Mouse (Mus musculus) bone marrow macrophage, adult 2 months (primary cell): ENCODE results near the gene AA986860. TPM values are rescaled to one million over a fixed set of nuclear protein-coding genes. Genes with fewer than 3 reads are reported as not detected.

ENCODE experiments used
- H3K27ac ChIP-seq: 2 replicates; pipeline ENCODE4 v1.5.1; 2012; ENCODE audit warnings: low read depth, low read length; ENCODE audit not compliant: insufficient read depth
- H3K4me1 ChIP-seq: 2 replicates; pipeline ENCODE4 v1.6.1; 2012; ENCODE audit warnings: low read length; ENCODE audit not compliant: control insufficient read depth, insufficient read depth
- H3K4me3 ChIP-seq: 2 replicates; pipeline ENCODE4 v1.5.1; 2012; ENCODE audit warnings: mild to moderate bottlenecking, low read length, moderate library complexity; ENCODE audit not compliant: insufficient read depth
- CTCF ChIP-seq: IDR thresholded peaks from 2 replicates; pipeline ENCODE4 v1.5.1; 2012; ENCODE audit warnings: low read depth, mild to moderate bottlenecking, low read length, moderate library complexity
- POLR2A ChIP-seq: IDR thresholded peaks from 2 replicates; pipeline ENCODE4 v1.6.1; 2012; ENCODE audit warnings: mild to moderate bottlenecking, low read depth, low read length, borderline replicate concordance
- polyA plus RNA-seq: library from polyadenylated mRNA; stranded (reverse); fragments of >200 nt; gene quantifications from 2 replicates; pipeline ENCODE4 v1.2.4, GENCODE M21; 2012; ENCODE audit not compliant: missing spikeins, insufficient read depth, insufficient read length

Gene AA986860
- polyA plus RNA-seq, 1 experiment, result 0.66 TPM

DNA sequence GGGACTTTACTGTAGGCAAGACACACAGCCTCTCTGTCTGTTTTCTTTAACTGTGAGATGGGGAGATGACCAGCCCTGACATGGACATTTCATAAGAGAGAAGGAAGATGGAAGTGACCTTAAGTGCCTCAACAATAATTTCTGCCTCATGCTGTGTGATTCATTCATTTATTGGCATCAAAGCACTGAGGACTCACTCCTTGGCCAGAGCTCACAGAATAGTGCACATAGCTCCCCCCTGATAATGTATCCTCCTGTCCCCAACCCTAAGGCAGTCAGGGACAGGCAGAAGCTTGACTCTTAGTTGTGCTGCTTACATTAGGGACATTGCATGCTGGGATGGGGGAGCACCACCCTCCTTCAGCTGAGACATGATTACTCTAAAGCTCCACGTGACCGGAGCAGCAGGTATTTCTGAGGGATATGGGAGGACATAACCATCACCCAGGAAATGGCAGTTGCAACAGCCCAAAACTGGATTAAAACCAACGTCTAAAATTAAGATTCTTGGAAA, 39.3 kb downstream of the AA986860 start:
- Histone ChIP-seq H3K4me1 (no peaks in the 10 kb centered on the region), H3K27ac (no peak overlapping the region)
- TF ChIP-seq POLR2A (no peak), CTCF (no peak)

DNA sequence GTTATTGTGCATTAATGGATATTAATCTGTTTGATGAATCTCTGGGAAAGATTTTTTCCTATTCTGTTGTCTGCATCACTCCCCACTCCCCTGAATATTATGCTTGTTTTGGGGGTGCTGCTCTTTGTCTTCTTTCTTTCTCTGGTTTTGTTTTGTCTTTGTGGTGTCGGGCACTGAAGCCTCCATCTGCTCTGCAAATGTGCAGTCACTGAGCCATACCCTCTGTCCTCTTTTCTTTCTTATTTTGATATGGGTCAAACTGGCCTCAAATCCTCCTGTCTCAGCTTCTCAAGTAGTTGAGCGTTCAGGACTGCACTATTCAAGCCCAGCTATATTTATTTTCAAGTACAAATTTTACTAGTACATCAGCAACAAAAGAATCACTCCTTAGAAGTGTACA, 43.5 kb downstream of the AA986860 start:
- no peak for TF ChIP-seq POLR2A
- no peak for TF ChIP-seq CTCF
- no peak overlapping the region for H3K27ac ChIP-seq
- H3K4me1 ChIP-seq, result no peaks in the 10 kb centered on the region
- H3K4me3 ChIP-seq, result no peak overlapping the region

More for the DNA sequence above, 39.3 kb downstream of the AA986860 start:
- H3K4me3 ChIP-seq, result no peak overlapping the region

DNA sequence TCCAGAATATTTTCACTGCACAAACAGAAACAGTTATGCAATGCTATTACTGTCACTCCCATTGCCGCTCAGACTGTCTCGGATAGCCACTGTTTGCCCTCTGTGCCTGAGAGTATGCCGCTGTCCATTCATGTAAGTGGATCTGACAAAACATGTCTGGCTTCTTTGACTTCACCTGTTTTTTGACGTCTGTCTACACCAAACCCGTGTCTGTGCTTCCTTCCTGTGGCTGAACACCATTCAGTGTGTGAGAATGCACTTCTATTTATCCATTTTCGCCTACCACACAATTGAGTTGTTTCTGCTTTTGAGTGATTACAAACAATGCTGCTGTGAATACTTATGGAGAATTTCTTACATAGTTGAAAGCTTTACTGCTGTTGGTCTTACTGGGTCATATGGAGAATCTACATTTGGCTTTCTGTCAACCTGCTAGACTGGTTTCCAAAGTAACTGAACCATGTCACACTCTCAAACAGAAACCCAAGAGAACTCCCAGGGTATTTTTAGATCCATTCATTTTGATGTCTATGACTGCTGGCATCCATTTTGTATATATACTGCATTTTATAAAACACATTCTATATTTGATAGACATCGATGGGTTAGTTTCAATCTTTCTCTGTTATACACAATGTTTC, 44.0 kb downstream of the AA986860 start:
- Histone ChIP-seq H3K4me3 (no peak overlapping the region), H3K27ac (no peak overlapping the region), H3K4me1 (no peaks in the 10 kb centered on the region)
- TF ChIP-seq CTCF, result no peak

DNA sequence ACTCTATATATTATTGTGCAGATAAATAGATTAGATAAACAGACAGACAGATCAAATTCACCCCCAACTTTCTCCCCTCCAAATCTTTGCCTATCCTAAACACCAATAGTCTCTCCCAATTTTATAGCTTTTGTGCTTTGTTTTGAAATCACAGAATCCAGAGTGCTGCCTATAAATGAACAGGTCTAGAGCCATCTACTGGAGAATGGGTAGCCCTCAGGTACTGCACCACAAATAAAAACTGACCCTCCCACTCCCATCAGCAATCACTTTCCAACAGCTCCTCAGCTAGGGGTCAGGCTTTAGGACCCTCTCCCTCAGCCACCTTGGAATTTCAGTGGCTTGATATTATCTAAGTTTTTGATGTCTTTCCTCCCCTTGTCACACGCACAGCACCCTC, 44.9 kb downstream of the AA986860 start:
- H3K4me3 ChIP-seq, result no peak overlapping the region
- no peak for TF ChIP-seq CTCF
- no peak for TF ChIP-seq POLR2A
- H3K27ac ChIP-seq, result no peak overlapping the region
- H3K4me1 ChIP-seq, result no peaks in the 10 kb centered on the region

- TF ChIP-seq CTCF (no peak), POLR2A (no peak)
- no peaks in the 10 kb centered on the region for H3K4me1 ChIP-seq
- no peak overlapping the region for H3K27ac ChIP-seq
- no peak overlapping the region for H3K4me3 ChIP-seq
Observed at GRCm38 (mm10) chr1:130779867-130780266, 48.1 kb downstream of the AA986860 start.

DNA sequence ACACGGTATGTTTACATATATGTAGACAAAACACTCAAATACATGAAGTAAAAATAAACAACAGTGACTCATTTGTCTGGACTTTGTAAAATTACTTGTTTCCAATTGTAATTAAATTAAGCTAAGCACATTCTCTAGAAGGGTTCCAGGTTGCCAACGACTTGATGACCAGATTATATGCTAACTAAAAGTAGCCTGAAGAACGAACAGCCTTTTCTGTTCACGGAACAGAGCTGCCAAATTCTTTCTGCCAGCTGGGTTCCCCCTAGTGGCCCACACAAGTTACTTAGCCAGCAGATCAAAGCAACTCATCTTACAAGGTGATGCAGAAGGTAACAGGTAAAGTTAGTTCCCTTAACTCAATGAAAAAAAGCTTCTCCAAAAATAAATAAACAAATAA, 52.3 kb downstream of the AA986860 start:
- no peaks in the 10 kb centered on the region for H3K4me1 ChIP-seq
- H3K4me3 ChIP-seq, result no peak overlapping the region
- TF ChIP-seq CTCF, result no peak
- TF ChIP-seq POLR2A, result no peak

GRCm38 (mm10) chr1:130787001-130787400, 55.2 kb downstream of the AA986860 start:
- Histone ChIP-seq H3K27ac (no peak overlapping the region), H3K4me3 (no peak overlapping the region), H3K4me1 (no peaks in the 10 kb centered on the region)
- TF ChIP-seq POLR2A (no peak), CTCF (no peak)

More for the DNA sequence above, 52.3 kb downstream of the AA986860 start:
- H3K27ac ChIP-seq, result no peak overlapping the region

- Histone ChIP-seq H3K4me1 (no peaks in the 10 kb centered on the region), H3K4me3 (no peak overlapping the region), H3K27ac (no peak overlapping the region)
- TF ChIP-seq CTCF (no peak), POLR2A (no peak)
Observed at GRCm38 (mm10) chr1:130789512-130790451, 58.0 kb downstream of the AA986860 start.

Other genes with a start within 250 kb of the AA986860 start
- gene Zp3r, start 102.4 kb upstream of the AA986860 start, polyA plus RNA-seq, result not detected in 2 replicates
- gene C4bp, start 70.3 kb upstream of the AA986860 start, polyA plus RNA-seq, result not detected in 2 replicates
- gene Gm29427, start 16.2 kb upstream of the AA986860 start, polyA plus RNA-seq, result not detected in 2 replicates
- 8.4 and 9.4 TPM in 2 replicates for gene Yod1, start 14.6 kb upstream of the AA986860 start, polyA plus RNA-seq
- 13.9 and 15.0 TPM in 2 replicates for gene Pfkfb2, start 2.7 kb upstream of the AA986860 start, polyA plus RNA-seq
- not detected in 2 replicates for gene Fcamr, start 68.9 kb downstream of the AA986860 start, polyA plus RNA-seq
- not detected in 2 replicates for gene Pigr, start 94.7 kb downstream of the AA986860 start, polyA plus RNA-seq
- gene Fcmr, start 133.7 kb downstream of the AA986860 start, polyA plus RNA-seq, result not detected in 2 replicates
- gene Il24, start 155.5 kb downstream of the AA986860 start, polyA plus RNA-seq, result not detected in 2 replicates
- not detected in 2 replicates for gene Il20, start 179.5 kb downstream of the AA986860 start, polyA plus RNA-seq
- gene Il19, start 208.1 kb downstream of the AA986860 start, polyA plus RNA-seq, result not detected in 2 replicates